Mouse (Mus musculus) thymus, adult 2 months (tissue): ENCODE measurements around the gene Fndc10. TPM values are rescaled to one million over a fixed set of nuclear protein-coding genes. Genes with fewer than 3 reads are reported as not detected.
"Not testable (repeated sequence)": the region's sequence is repeated elsewhere in the genome, so short reads cannot be mapped to it uniquely, and the experiment has no call there.

Source experiments
- DNase-seq: peaks from one replicate; pipeline ENCODE4 v3.0.0; 2021
- H3K27ac ChIP-seq: fragments of 200-500 bp; 2 replicates; pipeline ENCODE4 v1.5.1; 2012; ENCODE audit warnings: low read length, control low read depth; ENCODE audit not compliant: control insufficient read depth, insufficient read depth
- H3K27me3 ChIP-seq: fragments of 200-500 bp; 2 replicates; pipeline ENCODE4 v1.6.1; 2012; ENCODE audit warnings: mild to moderate bottlenecking, low read length, moderate library complexity, mixed read lengths; ENCODE audit not compliant: control insufficient read depth, insufficient read depth
- H3K36me3 ChIP-seq: fragments of 200-500 bp; 2 replicates; pipeline ENCODE4 v1.6.1; 2012; ENCODE audit warnings: mild to moderate bottlenecking, low read length, moderate library complexity; ENCODE audit not compliant: control insufficient read depth, insufficient read depth
- H3K4me1 ChIP-seq: fragments of 200-500 bp; replicated peaks from 2 replicates; pipeline ENCODE4 v1.6.1; 2012; ENCODE audit warnings: low read length; ENCODE audit not compliant: control insufficient read depth, insufficient read depth
- H3K4me3 ChIP-seq: fragments of 200-500 bp; 2 replicates; pipeline ENCODE4 v1.5.1; 2012; ENCODE audit warnings: mild to moderate bottlenecking, low read length, control low read depth, moderate library complexity; ENCODE audit not compliant: control insufficient read depth, insufficient read depth
- CTCF ChIP-seq: fragments of 200-500 bp; IDR thresholded peaks from 2 replicates; pipeline ENCODE4 v1.5.1; 2012; ENCODE audit warnings: mild to moderate bottlenecking, control low read depth, low read length, moderate library complexity, borderline replicate concordance; ENCODE audit not compliant: control insufficient read depth, poor library complexity, insufficient read depth; ENCODE audit errors: extremely low read depth
- POLR2A ChIP-seq: fragments of 200-500 bp; IDR thresholded peaks from 2 replicates; pipeline ENCODE4 v1.6.1; 2012; ENCODE audit warnings: mild to moderate bottlenecking, low read length, control low read depth, moderate library complexity; ENCODE audit not compliant: control insufficient read depth, poor library complexity, insufficient read depth; ENCODE audit errors: extremely low read depth
- WGBS: fragments of 180-500 bp; shearing (Covaris S2); methylation state at CpG from one replicate; pipeline ENCODE4 v1.1.7; 2018; 5-methylcytosine and 5-hydroxymethylcytosine counted together
- polyA plus RNA-seq: library from polyadenylated mRNA; depleted of rRNA; stranded (reverse); fragments of >200 nt; gene quantifications from 2 replicates; pipeline ENCODE4 v1.2.3, GENCODE M21; 2012

The Fndc10 gene
- polyA plus RNA-seq, 1 experiment, result 17.4 TPM

- WGBS, result 97% methylated on average over 5 of the region's 5 CpGs
- Histone ChIP-seq H3K4me1 (peaks cover 14% of the 10 kb centered on the region), H3K4me3 (no peak overlapping the region), H3K36me3 (no peaks in the 10 kb centered on the region), H3K27me3 (no peaks in the 10 kb centered on the region), H3K27ac (no peak overlapping the region)
- no peak for DNase-seq
- TF ChIP-seq CTCF, result no peak
- TF ChIP-seq POLR2A, result no peak
These were observed 42.3 kb downstream of the Fndc10 start for GRCm38 (mm10) chr4:155736421-155736820.

DNA sequence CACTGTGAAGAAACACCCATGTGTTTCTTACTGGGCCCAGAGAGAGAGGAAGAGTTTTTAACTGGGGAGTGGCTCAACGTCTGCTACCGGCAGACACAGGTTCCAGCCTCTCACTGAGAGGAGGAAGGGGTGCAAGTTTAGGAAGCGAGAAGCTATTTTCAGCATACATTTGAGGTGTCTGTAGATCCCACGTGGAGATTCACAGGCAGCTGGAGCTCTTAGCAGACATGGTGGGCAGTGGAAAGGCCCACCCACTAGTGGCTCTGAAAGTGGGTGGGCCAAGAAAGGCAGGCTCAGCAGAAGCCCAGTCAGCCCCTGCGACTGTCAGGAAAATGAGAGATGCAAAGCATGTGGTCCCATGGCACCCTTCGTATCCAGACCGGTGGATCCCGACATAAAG lies 44.1 kb downstream of the Fndc10 start:
- no peak overlapping the region for H3K4me3 ChIP-seq
- DNase-seq, result no peak
- TF ChIP-seq CTCF (no peak), POLR2A (no peak)
- no peaks in the 10 kb centered on the region for H3K36me3 ChIP-seq
- H3K4me1 ChIP-seq, result peaks cover 14% of the 10 kb centered on the region
- no peak overlapping the region for H3K27ac ChIP-seq
- no peaks in the 10 kb centered on the region for H3K27me3 ChIP-seq
- 81% methylated on average over 8 of the region's 8 CpGs for WGBS

GRCm38 (mm10) chr4:155739152-155739551 lies 45.0 kb downstream of the Fndc10 start:
- no peaks in the 10 kb centered on the region for H3K27me3 ChIP-seq
- no peak for TF ChIP-seq CTCF
- TF ChIP-seq POLR2A, result no peak
- H3K36me3 ChIP-seq, result no peaks in the 10 kb centered on the region
- no peak overlapping the region for H3K4me3 ChIP-seq
- WGBS, result 95% methylated on average over 6 of the region's 6 CpGs
- H3K4me1 ChIP-seq, result peaks cover 9% of the 10 kb centered on the region
- no peak for DNase-seq
- H3K27ac ChIP-seq, result no peak overlapping the region

GRCm38 (mm10) chr4:155739741-155740636 lies 45.8 kb downstream of the Fndc10 start:
- WGBS, result 96% methylated on average over 37 of the region's 37 CpGs
- Histone ChIP-seq H3K27me3 (no peaks in the 10 kb centered on the region), H3K36me3 (no peaks in the 10 kb centered on the region), H3K4me1 (peaks cover 8% of the 10 kb centered on the region), H3K4me3 (no peak overlapping the region), H3K27ac (no peak overlapping the region)
- no peak for DNase-seq
- TF ChIP-seq POLR2A (no peak), CTCF (no peak)

GRCm38 (mm10) chr4:155740681-155741080 lies 46.5 kb downstream of the Fndc10 start:
- not testable (repeated sequence) for H3K27me3 ChIP-seq, H3K4me1 ChIP-seq, H3K36me3 ChIP-seq, H3K27ac ChIP-seq, H3K4me3 ChIP-seq, DNase-seq
- 95% methylated on average over 10 of the region's 10 CpGs for WGBS

DNA sequence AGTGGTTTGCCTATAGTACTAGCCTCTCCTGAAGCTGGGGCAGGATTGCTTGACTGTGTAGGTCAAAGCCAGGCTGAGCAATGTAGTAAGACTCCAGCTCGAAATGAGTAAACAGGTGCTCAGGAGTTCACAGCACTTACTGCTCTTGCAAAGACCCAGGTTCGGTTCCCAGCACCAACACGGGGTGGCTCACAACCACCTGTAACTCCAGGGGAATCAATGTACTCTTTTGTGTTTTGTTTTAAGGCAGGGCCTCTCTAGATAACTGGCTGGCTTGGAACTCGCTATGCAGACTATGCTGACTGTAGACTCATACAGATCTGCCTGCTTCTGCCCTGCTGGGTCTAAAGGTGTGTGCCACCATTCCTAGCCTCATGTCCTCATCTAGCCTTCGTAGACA lies 48.5 kb downstream of the Fndc10 start:
- H3K4me3 ChIP-seq, result no peak overlapping the region
- no peaks in the 10 kb centered on the region for H3K4me1 ChIP-seq
- DNase-seq, result no peak
- TF ChIP-seq POLR2A (no peak), CTCF (no peak)
- H3K27ac ChIP-seq, result no peak overlapping the region
- no peaks in the 10 kb centered on the region for H3K36me3 ChIP-seq
- H3K27me3 ChIP-seq, result no peaks in the 10 kb centered on the region
- WGBS, result 96% methylated on average over 5 of the region's 5 CpGs

DNA sequence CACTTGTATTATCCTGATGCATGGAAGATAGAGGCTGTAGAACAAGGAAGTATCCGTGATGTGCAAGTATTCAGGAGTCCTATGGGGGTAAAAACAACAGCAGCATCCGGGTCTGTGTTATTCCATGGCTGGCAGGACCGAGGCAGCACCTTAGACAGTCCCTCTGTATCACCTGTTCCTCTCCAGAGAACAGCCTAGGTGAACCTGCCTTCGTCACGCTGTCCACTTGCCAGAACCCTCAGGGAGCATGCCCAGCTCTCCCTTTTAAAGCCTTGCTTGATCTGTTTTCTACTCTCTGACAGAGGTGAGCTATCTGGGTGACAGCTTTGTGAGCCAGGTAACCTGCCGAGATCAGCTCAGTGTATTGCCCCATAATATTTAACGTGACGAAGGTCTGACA lies 50.3 kb downstream of the Fndc10 start:
- H3K36me3 ChIP-seq, result no peaks in the 10 kb centered on the region
- TF ChIP-seq POLR2A (no peak), CTCF (no peak)
- no peaks in the 10 kb centered on the region for H3K27me3 ChIP-seq
- no peak overlapping the region for H3K4me3 ChIP-seq
- no peak for DNase-seq
- WGBS, result 95% methylated on average over 8 of the region's 8 CpGs
- H3K27ac ChIP-seq, result no peak overlapping the region
- no peaks in the 10 kb centered on the region for H3K4me1 ChIP-seq
